Mouse (Mus musculus): Measurements from ENCODE around the gene Stk39.

GRCm38 (mm10) chr2:68472551-68472910 lies 463 bp upstream of the Stk39 start:
- TF ChIP-seq CTCF (IDR thresholded peaks at IDR 0.05; ENCODE audit: borderline replicate concordance, insufficient read depth, low read length) (no peak), POLR2A (IDR thresholded peaks at IDR 0.05; ENCODE audit: low read depth, low read length) (no peak)
